Mouse (Mus musculus): ENCODE data around the gene Mrpl14. TPM values are rescaled to one million over a fixed set of nuclear protein-coding genes. Genes with fewer than 3 reads are reported as not detected.

Gene Mrpl14
- polyA plus RNA-seq, 1 experiment = 173 TPM

DNA sequence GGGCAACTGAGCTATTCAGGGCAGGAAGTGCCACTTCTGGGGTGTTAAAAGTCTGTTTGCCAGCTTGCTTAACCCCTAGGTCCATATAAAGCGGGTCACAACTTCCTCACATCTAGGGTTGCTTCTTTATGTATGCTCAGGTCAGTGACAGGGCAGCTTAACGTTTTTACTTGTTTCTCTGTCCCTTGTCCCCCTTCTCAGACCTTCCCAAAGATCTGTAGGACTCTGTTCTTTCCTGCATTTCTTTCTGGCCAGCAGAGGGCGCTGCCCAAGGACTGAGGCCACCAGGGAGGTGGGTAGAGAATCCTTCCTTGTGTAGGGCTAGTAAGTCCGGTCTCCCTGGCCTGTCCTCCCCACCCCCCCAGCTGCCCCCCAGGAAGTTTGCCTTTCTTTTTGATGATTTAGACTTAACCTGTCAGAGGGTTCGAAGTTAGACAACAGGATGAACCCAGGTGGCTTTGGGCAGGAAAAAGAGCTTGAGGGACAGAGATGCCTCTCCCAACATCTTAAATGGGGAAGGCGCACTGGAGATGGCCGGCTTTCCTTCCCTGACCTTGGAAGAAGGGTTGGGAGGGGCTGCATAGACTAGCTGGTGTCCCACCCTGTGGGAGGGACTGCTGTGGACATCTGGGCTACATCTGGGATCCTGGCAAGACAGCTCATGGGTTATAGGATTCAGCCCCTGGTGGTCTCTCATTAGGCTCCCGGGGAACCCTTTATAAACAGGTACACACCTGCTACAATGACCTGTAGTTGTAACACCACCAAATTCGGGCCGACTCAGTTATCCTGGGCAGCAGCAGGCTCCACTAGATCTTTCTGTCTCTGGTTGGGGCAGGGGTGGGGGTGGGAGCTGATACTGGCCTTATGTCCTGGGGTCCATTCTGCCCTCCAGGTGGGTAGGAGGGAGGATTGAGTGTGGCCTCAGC is 49.5 kb downstream of the Mrpl14 start:
- Histone ChIP-seq H3K4me1 (replicated peaks; ENCODE audit: control insufficient read depth, insufficient read depth, low read length) (peaks cover 19% of the 10 kb centered on the region), H3K4me3 (ENCODE audit: control insufficient read depth, insufficient read depth, low read length) (peak overlapping the region; percentile 48; the same call in 1 of the 2 replicates), H3K27me3 (ENCODE audit: control insufficient read depth, insufficient read depth, low read length) (no peaks in the 10 kb centered on the region; the same call in 1 of the 2 replicates), H3K36me3 (ENCODE audit: control insufficient read depth, insufficient read depth, low read length) (no peaks in the 10 kb centered on the region), H3K27ac (ENCODE audit: control insufficient read depth, insufficient read depth, low read length) (no peak overlapping the region)
- peak; percentile 81 for DNase-seq
- TF ChIP-seq POLR2A (IDR thresholded peaks at IDR 0.05; ENCODE audit: control insufficient read depth, extremely low read depth, insufficient read depth, low read length, poor library complexity) = no peak
- peak; percentile 62; the same call in 1 of the 2 replicates for TF ChIP-seq CTCF (IDR thresholded peaks at IDR 0.05; ENCODE audit: borderline replicate concordance, control insufficient read depth, extremely low read depth, insufficient read depth, low read length, poor library complexity)
- 17% methylated on average over 10 of the region's 10 CpGs for WGBS

- 2% methylated on average over 62 of the region's 72 CpGs for WGBS
- no peak overlapping the region for H3K27ac ChIP-seq (ENCODE audit: control insufficient read depth, insufficient read depth, low read length)
Measured at GRCm38 (mm10) chr17:45736311-45737077, 50.4 kb downstream of the Mrpl14 start.

GRCm38 (mm10) chr17:45737078-45737601 is 51.0 kb downstream of the Mrpl14 start:
- Histone ChIP-seq H3K27me3 (ENCODE audit: control insufficient read depth, insufficient read depth, low read length) (no peaks in the 10 kb centered on the region; the same call in 1 of the 2 replicates), H3K4me3 (ENCODE audit: control insufficient read depth, insufficient read depth, low read length) (peak overlapping the region; percentile 40), H3K27ac (ENCODE audit: control insufficient read depth, insufficient read depth, low read length) (no peak overlapping the region), H3K36me3 (ENCODE audit: control insufficient read depth, insufficient read depth, low read length) (no peaks in the 10 kb centered on the region), H3K4me1 (replicated peaks; ENCODE audit: control insufficient read depth, insufficient read depth, low read length) (peaks cover 19% of the 10 kb centered on the region)
- no peak for TF ChIP-seq POLR2A (IDR thresholded peaks at IDR 0.05; ENCODE audit: control insufficient read depth, extremely low read depth, insufficient read depth, low read length, poor library complexity)
- TF ChIP-seq CTCF (IDR thresholded peaks at IDR 0.05; ENCODE audit: borderline replicate concordance, control insufficient read depth, extremely low read depth, insufficient read depth, low read length, poor library complexity) = no peak
- DNase-seq = no peak
- 20% methylated on average over 10 of the region's 10 CpGs for WGBS

More at GRCm38 (mm10) chr17:45736311-45737077, 50.4 kb downstream of the Mrpl14 start:
- no peaks in the 10 kb centered on the region; the same call in 1 of the 2 replicates for H3K27me3 ChIP-seq (ENCODE audit: control insufficient read depth, insufficient read depth, low read length)
- DNase-seq = peak; percentile 84
- H3K36me3 ChIP-seq (ENCODE audit: control insufficient read depth, insufficient read depth, low read length) = no peaks in the 10 kb centered on the region
- TF ChIP-seq CTCF (IDR thresholded peaks at IDR 0.05; ENCODE audit: borderline replicate concordance, control insufficient read depth, extremely low read depth, insufficient read depth, low read length, poor library complexity) (no peak), POLR2A (IDR thresholded peaks at IDR 0.05; ENCODE audit: control insufficient read depth, extremely low read depth, insufficient read depth, low read length, poor library complexity) (peak; percentile 18; the same call in 1 of the 2 replicates)
- H3K4me1 ChIP-seq (replicated peaks; ENCODE audit: control insufficient read depth, insufficient read depth, low read length) = peaks cover 19% of the 10 kb centered on the region
- peak overlapping the region; percentile 48 for H3K4me3 ChIP-seq (ENCODE audit: control insufficient read depth, insufficient read depth, low read length)

DNA sequence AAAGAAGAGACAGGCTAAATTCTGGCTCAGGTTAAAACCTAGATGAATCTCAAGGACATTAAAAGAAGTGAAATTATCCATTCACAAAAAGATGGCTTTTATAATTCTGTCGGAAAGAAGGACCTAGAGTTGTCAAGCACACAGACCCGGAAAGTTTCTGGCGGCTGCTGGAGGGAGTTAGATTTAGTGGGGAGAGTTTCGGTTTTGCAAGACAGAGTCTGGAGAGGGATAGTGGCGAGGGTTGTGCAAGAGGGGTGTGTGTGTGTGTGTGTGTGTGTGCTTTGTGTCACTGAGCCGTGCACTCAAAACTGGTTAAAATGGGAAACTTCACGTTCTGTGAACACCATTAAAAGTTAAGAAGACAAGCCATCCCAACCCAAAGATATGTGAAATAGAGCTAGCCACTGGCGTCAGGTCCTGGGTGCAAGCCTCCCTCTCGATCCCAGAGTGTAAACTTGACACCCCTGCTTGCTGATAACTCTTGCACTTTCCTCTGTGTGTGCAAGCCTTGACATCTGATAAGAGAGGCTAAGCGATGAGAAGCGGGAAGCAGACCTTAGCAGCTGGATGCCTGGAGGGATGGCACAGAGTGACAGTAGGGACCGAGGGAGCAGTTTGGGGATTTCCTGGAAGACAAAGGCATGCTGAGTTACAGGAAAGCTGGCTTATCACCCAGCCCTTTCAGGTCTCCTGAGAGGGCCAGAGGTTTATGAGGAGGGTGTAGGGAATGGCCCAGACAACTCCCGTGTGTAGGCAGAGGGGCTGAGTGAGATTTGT is 56.4 kb downstream of the Mrpl14 start:
- TF ChIP-seq CTCF (IDR thresholded peaks at IDR 0.05; ENCODE audit: borderline replicate concordance, control insufficient read depth, extremely low read depth, insufficient read depth, low read length, poor library complexity) = no peak
- no peak for TF ChIP-seq POLR2A (IDR thresholded peaks at IDR 0.05; ENCODE audit: control insufficient read depth, extremely low read depth, insufficient read depth, low read length, poor library complexity)
- 89% methylated on average over 13 of the region's 13 CpGs for whole genome bisulfite sequencing
- Histone ChIP-seq H3K4me1 (replicated peaks; ENCODE audit: control insufficient read depth, insufficient read depth, low read length) (peaks cover 6% of the 10 kb centered on the region), H3K27me3 (ENCODE audit: control insufficient read depth, insufficient read depth, low read length) (no peaks in the 10 kb centered on the region), H3K36me3 (ENCODE audit: control insufficient read depth, insufficient read depth, low read length) (no peaks in the 10 kb centered on the region), H3K4me3 (ENCODE audit: control insufficient read depth, insufficient read depth, low read length) (no peak overlapping the region), H3K27ac (ENCODE audit: control insufficient read depth, insufficient read depth, low read length) (no peak overlapping the region)
- DNase-seq = no peak

GRCm38 (mm10) chr17:45745629-45746028 is 59.5 kb downstream of the Mrpl14 start:
- Histone ChIP-seq H3K27ac (ENCODE audit: control insufficient read depth, insufficient read depth, low read length) (no peak overlapping the region), H3K36me3 (ENCODE audit: control insufficient read depth, insufficient read depth, low read length) (no peaks in the 10 kb centered on the region), H3K27me3 (ENCODE audit: control insufficient read depth, insufficient read depth, low read length) (no peaks in the 10 kb centered on the region), H3K4me3 (ENCODE audit: control insufficient read depth, insufficient read depth, low read length) (no peak overlapping the region), H3K4me1 (replicated peaks; ENCODE audit: control insufficient read depth, insufficient read depth, low read length) (peaks cover 6% of the 10 kb centered on the region)
- DNase-seq = no peak
- no peak for TF ChIP-seq POLR2A (IDR thresholded peaks at IDR 0.05; ENCODE audit: control insufficient read depth, extremely low read depth, insufficient read depth, low read length, poor library complexity)
- TF ChIP-seq CTCF (IDR thresholded peaks at IDR 0.05; ENCODE audit: borderline replicate concordance, control insufficient read depth, extremely low read depth, insufficient read depth, low read length, poor library complexity) = no peak
- 95% methylated on average over 2 of the region's 2 CpGs for WGBS

Measured in thymus, adult 2 months (tissue).